Mouse (Mus musculus) lung, adult 2 months (tissue): Measurements from ENCODE around the gene Tle6.

Experiments used
- CTCF ChIP-seq: fragments of 200-500 bp; IDR thresholded peaks from 2 replicates; pipeline ENCODE4 v1.5.1; 2011; ENCODE audit warnings: mild to moderate bottlenecking, low read length, control low read depth; ENCODE audit not compliant: insufficient read depth
- POLR2A ChIP-seq: fragments of 200-500 bp; IDR thresholded peaks from 2 replicates; pipeline ENCODE4 v1.6.1; 2011; ENCODE audit warnings: low read depth, mild to moderate bottlenecking, control low read depth, low read length, borderline replicate concordance; ENCODE audit errors: extremely low read depth

- no peak for TF ChIP-seq CTCF
- TF ChIP-seq POLR2A, result no peak
Observed at GRCm38 (mm10) chr10:81563481-81563880, 37.4 kb downstream of the Tle6 start.
